Mouse (Mus musculus): Measurements from ENCODE around the gene Dpp4.

GRCm38 (mm10) chr2:62370048-62370447 lies 42.0 kb downstream of the Dpp4 start:
- no peak for TF ChIP-seq CTCF (IDR thresholded peaks at IDR 0.05; ENCODE audit: extremely low read depth, insufficient read depth, low read length)
- no peak for TF ChIP-seq POLR2A (IDR thresholded peaks at IDR 0.05; ENCODE audit: extremely low read depth, insufficient read depth, low read length)
